Mouse (Mus musculus) limb, embryonic 13.5 days (tissue): ENCODE data around the gene Hnrnpab. TPM values are rescaled to one million over a fixed set of nuclear protein-coding genes. Genes with fewer than 3 reads are reported as not detected.
"Not testable (repeated sequence)": the region's sequence is repeated elsewhere in the genome, so short reads cannot be mapped to it uniquely, and the experiment has no call there.

Experiments
- ATAC-seq: fragments of 200-750 bp; cut with Nextera tagmentation; 2 replicates; pipeline ENCODE4 v1.8.0; 2017; ENCODE audit warnings: low read depth, moderate number of reproducible peaks, moderate TSS enrichment; ENCODE audit not compliant: low FRiP score
- H3K27ac ChIP-seq: fragments of 300-500 bp; sonication (generic); 2 replicates; pipeline ENCODE4 v1.5.1; 2015; ENCODE audit warnings: inconsistent platforms, mild to moderate bottlenecking, moderate library complexity
- H3K27me3 ChIP-seq: fragments of 300-500 bp; sonication (generic); 2 replicates; pipeline ENCODE4 v1.6.1; 2015; ENCODE audit warnings: mild to moderate bottlenecking, inconsistent platforms
- H3K36me3 ChIP-seq: fragments of 300-500 bp; sonication (generic); 2 replicates; pipeline ENCODE4 v1.6.1; 2015; ENCODE audit warnings: inconsistent platforms, mild to moderate bottlenecking, moderate library complexity
- H3K4me1 ChIP-seq: fragments of 300-500 bp; sonication (generic); 2 replicates; pipeline ENCODE4 v1.6.1; 2015; ENCODE audit warnings: inconsistent platforms
- H3K4me2 ChIP-seq: fragments of 300-500 bp; sonication (generic); replicated peaks from 2 replicates; pipeline ENCODE4 v1.6.1; 2015; ENCODE audit warnings: inconsistent platforms, mild to moderate bottlenecking, moderate library complexity
- H3K4me3 ChIP-seq: fragments of 300-500 bp; sonication (generic); 2 replicates; pipeline ENCODE4 v1.5.1; 2015; ENCODE audit warnings: moderate library complexity, mild to moderate bottlenecking, inconsistent platforms
- H3K9ac ChIP-seq: fragments of 300-500 bp; sonication (generic); 2 replicates; pipeline ENCODE4 v1.6.1; 2015; ENCODE audit warnings: mild to moderate bottlenecking, inconsistent platforms
- H3K9me3 ChIP-seq: fragments of 300-500 bp; sonication (generic); 2 replicates; pipeline ENCODE4 v1.6.1; 2016; ENCODE audit warnings: inconsistent platforms
- WGBS: fragments of 180-500 bp; shearing (Covaris S2); methylation state at CpG from one replicate; pipeline ENCODE4 v1.1.7; 2015; 5-methylcytosine and 5-hydroxymethylcytosine counted together
- polyA plus RNA-seq: library from polyadenylated mRNA; unstranded; fragments of >200 nt; fragmentation: Nextera tagmentation; extraction: Ambion mirVana; gene quantifications from 2 replicates; pipeline ENCODE4 v1.2.1, GENCODE M21; 2015

The Hnrnpab gene
- polyA plus RNA-seq, 1 experiment from 2014 or later = 415 TPM

GRCm38 (mm10) chr11:51616113-51616512, 9.5 kb upstream of the Hnrnpab start:
- peaks cover 26% of the 10 kb centered on the region for H3K4me1 ChIP-seq
- H3K9ac ChIP-seq, H3K36me3 ChIP-seq, H3K9me3 ChIP-seq, H3K27me3 ChIP-seq, ATAC-seq: not testable (repeated sequence)
- peak overlapping the region; percentile 76 for H3K4me2 ChIP-seq
- 0 out of 2 replicates have a peak overlapping the region, but pooled peaks have one; percentile 83 for H3K27ac ChIP-seq
- peak overlapping the region; percentile 46 for H3K4me3 ChIP-seq
- WGBS = 88% methylated on average over 7 of the region's 7 CpGs

DNA sequence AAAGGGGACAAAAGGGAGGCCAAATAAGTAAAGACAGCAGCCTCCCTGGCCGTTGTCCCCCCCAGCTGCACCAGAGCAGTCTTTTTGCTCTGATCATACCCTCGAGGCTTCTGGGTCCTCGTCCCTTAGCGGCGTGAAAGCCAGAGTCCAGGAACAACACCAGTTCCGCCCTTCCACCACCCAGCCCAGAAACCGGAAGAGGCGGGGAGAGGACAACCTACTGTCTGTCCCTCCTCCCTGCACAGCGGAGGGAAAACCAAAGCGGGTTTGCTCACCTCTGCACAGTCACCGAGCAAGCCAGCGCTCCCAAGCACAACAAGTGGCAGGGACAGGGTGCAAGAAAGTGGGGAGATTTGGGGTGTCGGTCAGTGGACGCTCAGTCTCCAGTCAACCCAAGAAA, 9.0 kb upstream of the Hnrnpab start:
- no peaks in the 10 kb centered on the region for H3K27me3 ChIP-seq
- peaks cover 20% of the 10 kb centered on the region for H3K4me1 ChIP-seq
- 5% methylated on average over 14 of the region's 14 CpGs for WGBS
- ATAC-seq = peak; percentile 57
- H3K9me3 ChIP-seq = no peaks in the 10 kb centered on the region
- H3K4me3 ChIP-seq = peak overlapping the region; percentile 46
- H3K27ac ChIP-seq = peak overlapping the region; percentile 83
- H3K9ac ChIP-seq = peak overlapping the region; percentile 76
- peak overlapping the region; percentile 76 for H3K4me2 ChIP-seq
- H3K36me3 ChIP-seq = no peaks in the 10 kb centered on the region

- H3K4me1 ChIP-seq = peaks cover 16% of the 10 kb centered on the region
- H3K27ac ChIP-seq = peak overlapping the region; percentile 83; the same call in 1 of the 2 replicates
- 34% methylated on average over 7 of the region's 7 CpGs for WGBS
Measured at GRCm38 (mm10) chr11:51615129-51615528, 8.5 kb upstream of the Hnrnpab start.

DNA sequence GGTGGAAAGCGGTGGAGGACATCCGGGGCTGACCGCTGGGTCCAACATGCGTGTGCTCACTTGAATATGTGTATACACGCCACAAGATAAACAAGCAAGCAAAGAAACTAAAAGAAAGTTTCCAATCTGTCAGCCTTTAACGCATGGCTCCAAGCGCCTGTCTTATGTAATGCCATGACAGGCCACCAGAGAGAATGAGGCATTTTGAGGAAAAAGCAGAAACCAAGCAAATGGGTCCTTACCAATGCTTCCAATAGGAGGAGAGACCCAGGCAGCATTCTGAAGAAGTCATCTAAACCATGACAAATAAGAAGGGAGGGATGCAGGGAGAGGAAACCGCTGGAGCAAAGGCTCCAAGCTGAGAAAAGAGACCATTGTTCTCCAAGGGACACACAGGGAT, 7.6 kb upstream of the Hnrnpab start:
- WGBS = 83% methylated on average over 8 of the region's 8 CpGs
- Histone ChIP-seq H3K4me3 (no peak overlapping the region), H3K4me2 (no peak overlapping the region), H3K4me1 (peaks cover 14% of the 10 kb centered on the region), H3K27ac (no peak overlapping the region), H3K27me3 (no peaks in the 10 kb centered on the region), H3K36me3 (no peaks in the 10 kb centered on the region), H3K9me3 (no peaks in the 10 kb centered on the region), H3K9ac (0 out of 2 replicates have a peak overlapping the region, but pooled peaks have one; percentile 1)
- no peak for ATAC-seq

More at GRCm38 (mm10) chr11:51615129-51615528, 8.5 kb upstream of the Hnrnpab start:
- peak overlapping the region; percentile 76 for H3K9ac ChIP-seq
- no peaks in the 10 kb centered on the region for H3K9me3 ChIP-seq
- H3K4me2 ChIP-seq = peak overlapping the region; percentile 76
- H3K36me3 ChIP-seq = no peaks in the 10 kb centered on the region
- no peaks in the 10 kb centered on the region for H3K27me3 ChIP-seq
- peak overlapping the region; percentile 46 for H3K4me3 ChIP-seq
- ATAC-seq = no peak

- not testable (repeated sequence) for H3K27ac ChIP-seq, H3K36me3 ChIP-seq, H3K4me2 ChIP-seq, ATAC-seq, H3K4me3 ChIP-seq, H3K9ac ChIP-seq, H3K27me3 ChIP-seq, H3K9me3 ChIP-seq
- WGBS = 85% methylated on average over 5 of the region's 5 CpGs
- peaks cover 13% of the 10 kb centered on the region for H3K4me1 ChIP-seq
Measured at GRCm38 (mm10) chr11:51609940-51610339, 3.3 kb upstream of the Hnrnpab start.

GRCm38 (mm10) chr11:51609266-51609909, 2.7 kb upstream of the Hnrnpab start:
- no peak for ATAC-seq
- no peak overlapping the region for H3K27ac ChIP-seq
- 86% methylated on average over 3 of the region's 3 CpGs for WGBS
- H3K27me3 ChIP-seq = no peaks in the 10 kb centered on the region
- H3K9ac ChIP-seq = no peak overlapping the region
- H3K9me3 ChIP-seq = no peaks in the 10 kb centered on the region
- no peak overlapping the region for H3K4me3 ChIP-seq
- peaks cover 17% of the 10 kb centered on the region for H3K4me1 ChIP-seq
- H3K36me3 ChIP-seq = peaks cover 14% of the 10 kb centered on the region
- H3K4me2 ChIP-seq = no peak overlapping the region

GRCm38 (mm10) chr11:51607096-51607738, 570 bp upstream of the Hnrnpab start:
- H3K4me1 ChIP-seq = peaks cover 37% of the 10 kb centered on the region

GRCm38 (mm10) chr11:51605602-51606446, 823 bp downstream of the Hnrnpab start:
- H3K27ac ChIP-seq = peak overlapping the region; percentile 94
- H3K9ac ChIP-seq = peak overlapping the region; percentile 100
- no peaks in the 10 kb centered on the region for H3K27me3 ChIP-seq
- peak; percentile 76 for ATAC-seq
- peaks cover 51% of the 10 kb centered on the region for H3K4me1 ChIP-seq
- H3K4me2 ChIP-seq = peak overlapping the region; percentile 93
- peaks cover 49% of the 10 kb centered on the region for H3K36me3 ChIP-seq
- H3K4me3 ChIP-seq = peak overlapping the region; percentile 95
- under 1% methylated on average over 76 of the region's 81 CpGs for WGBS
- no peaks in the 10 kb centered on the region for H3K9me3 ChIP-seq

More at GRCm38 (mm10) chr11:51607096-51607738, 570 bp upstream of the Hnrnpab start:
- H3K27ac ChIP-seq = peak overlapping the region; percentile 94
- peak overlapping the region; percentile 93 for H3K4me2 ChIP-seq
- H3K36me3 ChIP-seq = peaks cover 35% of the 10 kb centered on the region
- peak overlapping the region; percentile 95 for H3K4me3 ChIP-seq
- WGBS = 7% methylated on average over 15 of the region's 15 CpGs
- H3K27me3 ChIP-seq = no peaks in the 10 kb centered on the region
- ATAC-seq = peak; percentile 37; the same call in 1 of the 2 replicates
- peak overlapping the region; percentile 100 for H3K9ac ChIP-seq
- H3K9me3 ChIP-seq = no peaks in the 10 kb centered on the region

DNA sequence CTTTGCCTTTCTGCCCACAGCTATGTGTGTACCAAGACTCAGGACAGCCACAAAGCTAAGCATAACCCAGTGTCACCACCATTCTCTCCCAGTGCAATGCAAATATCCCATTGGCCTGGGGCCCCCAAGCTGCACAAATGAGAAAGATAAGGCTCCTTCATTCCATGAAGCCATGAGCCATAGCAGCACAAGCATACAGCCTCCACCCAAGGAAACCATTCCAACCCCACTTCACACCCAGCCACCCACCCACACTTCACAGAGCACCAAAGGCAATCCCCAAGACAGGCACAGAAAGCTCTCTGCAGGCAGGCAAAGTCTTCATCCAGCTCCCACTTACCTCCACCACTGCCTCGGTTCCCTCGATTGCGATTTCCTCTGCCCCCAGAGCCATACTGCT, 4.4 kb downstream of the Hnrnpab start:
- H3K27me3 ChIP-seq = no peaks in the 10 kb centered on the region
- no peak overlapping the region for H3K27ac ChIP-seq
- H3K4me3 ChIP-seq = no peak overlapping the region; the same call in 1 of the 2 replicates
- ATAC-seq = no peak
- H3K9ac ChIP-seq = peak overlapping the region; percentile 35; the same call in 1 of the 2 replicates
- 93% methylated on average over 3 of the region's 3 CpGs for WGBS
- H3K4me2 ChIP-seq = 0 out of 2 replicates have a peak overlapping the region, but pooled peaks have one; percentile 16
- peaks cover 46% of the 10 kb centered on the region for H3K4me1 ChIP-seq
- no peaks in the 10 kb centered on the region for H3K9me3 ChIP-seq
- peaks cover 85% of the 10 kb centered on the region for H3K36me3 ChIP-seq

DNA sequence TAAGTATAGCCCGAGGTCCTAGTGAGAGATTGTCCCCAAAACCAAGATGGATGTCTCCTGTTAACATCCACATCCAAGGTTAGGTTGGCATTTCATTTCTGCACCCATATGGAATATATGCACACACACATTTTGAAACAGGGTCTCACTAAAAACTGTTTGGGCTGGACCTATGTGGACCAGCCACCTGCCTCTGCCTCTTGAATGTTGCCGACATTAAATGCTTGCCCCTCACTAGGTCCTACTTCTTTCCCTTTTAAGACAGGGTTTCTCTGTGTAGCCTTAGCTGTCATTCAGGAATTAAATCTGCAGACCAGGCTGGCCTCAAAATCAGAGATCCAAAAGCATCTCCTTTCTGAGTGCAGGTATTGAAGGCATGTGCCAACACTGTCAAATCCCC, 9.1 kb downstream of the Hnrnpab start:
- WGBS = 81% methylated on average over 2 of the region's 2 CpGs
- Histone ChIP-seq H3K4me2 (no peak overlapping the region), H3K9me3 (no peaks in the 10 kb centered on the region), H3K4me1 (peaks cover 17% of the 10 kb centered on the region), H3K4me3 (no peak overlapping the region), H3K36me3 (peaks cover 99% of the 10 kb centered on the region), H3K9ac (no peak overlapping the region), H3K27ac (no peak overlapping the region), H3K27me3 (no peaks in the 10 kb centered on the region)
- no peak for ATAC-seq

GRCm38 (mm10) chr11:51595459-51596083, 11.1 kb downstream of the Hnrnpab start:
- Histone ChIP-seq H3K4me2 (no peak overlapping the region), H3K9ac (no peak overlapping the region), H3K4me3 (no peak overlapping the region), H3K36me3 (peaks cover 99% of the 10 kb centered on the region), H3K9me3 (no peaks in the 10 kb centered on the region), H3K4me1 (no peaks in the 10 kb centered on the region), H3K27me3 (no peaks in the 10 kb centered on the region), H3K27ac (no peak overlapping the region)
- WGBS = 94% methylated on average over 1 of the region's 1 CpGs
- ATAC-seq = no peak
